Mouse (Mus musculus) ES-E14 (cell line): ENCODE measurements around the gene Swap70.

Experiments
- CHD2 ChIP-seq: IDR thresholded peaks from 2 replicates; pipeline ENCODE4 v1.6.1; 2014; ENCODE audit warnings: mild to moderate bottlenecking, low read depth, low read length, inconsistent platforms
- HCFC1 ChIP-seq: IDR thresholded peaks from 2 replicates; pipeline ENCODE4 v1.6.1; 2012; ENCODE audit warnings: low read length, inconsistent platforms, borderline replicate concordance; ENCODE audit not compliant: insufficient read depth
- MAFK ChIP-seq: IDR thresholded peaks from 2 replicates; pipeline ENCODE4 v1.6.1; 2014; ENCODE audit warnings: mild to moderate bottlenecking, low read depth, low read length, inconsistent platforms; ENCODE audit not compliant: insufficient read depth

GRCm38 (mm10) chr7:110287476-110288071 is 66.1 kb downstream of the Swap70 start:
- TF ChIP-seq HCFC1 (no peak), CHD2 (no peak), MAFK (no peak)
